Comparison of ENCODE assay signal across 8 mouse cellular contexts in the genomic region with DNA sequence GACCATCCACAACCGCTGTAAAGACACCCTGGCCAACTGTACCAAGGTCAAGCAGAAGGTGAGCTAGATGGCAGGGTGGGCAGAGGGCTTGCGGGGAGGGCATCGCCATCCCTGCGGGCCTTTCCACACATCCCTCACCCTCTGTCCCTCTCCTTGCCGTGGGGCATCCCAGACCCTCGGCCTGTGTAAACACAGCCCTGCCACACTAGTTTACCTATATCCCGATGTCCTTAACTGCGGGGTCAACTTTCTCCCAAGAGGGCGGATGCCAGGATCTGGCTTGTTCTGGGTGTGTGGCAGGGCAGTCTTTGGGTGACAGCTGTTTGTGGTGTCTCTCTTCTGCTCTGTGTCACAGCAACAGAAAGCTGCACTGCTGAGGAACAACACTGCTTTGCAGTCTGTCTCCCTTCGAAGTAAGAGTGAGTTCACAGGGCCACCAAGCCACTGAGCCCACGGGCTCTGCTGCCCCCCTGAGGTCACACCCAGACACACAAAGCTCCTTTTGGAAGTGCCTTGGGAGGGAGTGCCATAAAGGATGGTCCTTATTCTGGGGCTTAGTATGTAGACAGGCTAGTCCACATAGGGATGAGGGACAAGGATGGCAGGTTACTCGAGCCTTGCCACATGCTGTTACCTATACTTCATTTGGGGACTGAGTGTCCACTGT. TPM values are rescaled to one million over a fixed set of nuclear protein-coding genes. Genes with fewer than 3 reads are reported as not detected.
DNase-seq lines count a peak whose midpoint lies in the region; ATAC-seq and TF ChIP-seq lines count a peak whose summit lies in the region.

No protein-coding gene starts in this region.

- H3K4me3 ChIP-seq in limb, embryonic 13.5 days = no peak overlapping the region
- no peak overlapping the region for H3K4me3 ChIP-seq in limb, embryonic 10.5 days
- H3K4me3 ChIP-seq in cortical plate, adult 2 months (ENCODE audit: insufficient read depth, low read length) = peak overlapping the region; percentile 85
- H3K4me3 ChIP-seq in myocyte = no peak overlapping the region
- H3K4me3 ChIP-seq in forebrain, embryonic 12.5 days (replicated peaks) = no peak overlapping the region

- H3K79me2 ChIP-seq in myocyte (ENCODE audit: control insufficient read depth, insufficient read depth) = peaks cover 72% of the 10 kb centered on the region

- no peak overlapping the region for H3K9ac ChIP-seq in limb, embryonic 13.5 days
- no peak overlapping the region for H3K9ac ChIP-seq in forebrain, embryonic 12.5 days

- peak overlapping the region; percentile 15; the same call in 1 of the 2 replicates for H3K27ac ChIP-seq in limb, embryonic 13.5 days
- no peak overlapping the region for H3K27ac ChIP-seq in limb, embryonic 10.5 days
- H3K27ac ChIP-seq in cortical plate, adult 2 months (ENCODE audit: insufficient read depth, low read length) = no peak overlapping the region
- no peak overlapping the region for H3K27ac ChIP-seq in forebrain, embryonic 12.5 days

- no peak for ATAC-seq in limb, embryonic 13.5 days (ENCODE audit: low FRiP score, low read depth)
- ATAC-seq in forebrain, embryonic 12.5 days (ENCODE audit: low FRiP score) = no peak

- no peak overlapping the region for H3ac ChIP-seq in myocyte (ENCODE audit: control insufficient read depth, insufficient read length)

- TF ChIP-seq POLR2A in cortical plate, adult 2 months (IDR thresholded peaks at IDR 0.05; ENCODE audit: extremely low read depth, insufficient read depth, low read length) = no peak; the same call in 1 of the 2 replicates
- TF ChIP-seq POLR2A in myocyte (IDR thresholded peaks at IDR 0.05; ENCODE audit: insufficient read length, low read depth) = peak; percentile 39

- H3K9me3 ChIP-seq in limb, embryonic 13.5 days = no peaks in the 10 kb centered on the region
- H3K9me3 ChIP-seq in limb, embryonic 10.5 days (replicated peaks) = no peaks in the 10 kb centered on the region
- no peaks in the 10 kb centered on the region for H3K9me3 ChIP-seq in forebrain, embryonic 12.5 days

- H3K4me1 ChIP-seq in limb, embryonic 13.5 days = peaks cover 10% of the 10 kb centered on the region; the same call in 1 of the 2 replicates
- H3K4me1 ChIP-seq in limb, embryonic 10.5 days = peaks cover 11% of the 10 kb centered on the region
- H3K4me1 ChIP-seq in cortical plate, adult 2 months (ENCODE audit: control insufficient read depth, insufficient read depth, low read length) = peaks cover 11% of the 10 kb centered on the region
- peaks cover 8% of the 10 kb centered on the region for H3K4me1 ChIP-seq in forebrain, embryonic 12.5 days

- TF ChIP-seq CTCF in cortical plate, adult 2 months (IDR thresholded peaks at IDR 0.05; ENCODE audit: extremely low read depth, insufficient read depth, low read length) = peak; percentile 65

- no peak overlapping the region for H3K4me2 ChIP-seq in limb, embryonic 13.5 days (replicated peaks)
- H3K4me2 ChIP-seq in myocyte (ENCODE audit: low read depth) = peak overlapping the region; percentile 62
- H3K4me2 ChIP-seq in forebrain, embryonic 12.5 days = no peak overlapping the region

- peak; percentile 57 for DNase-seq in cerebellum, postnatal 10 days
- no peak for DNase-seq in cerebellum, postnatal 4 days (ENCODE audit: low spot score in 2 of 2)
- DNase-seq in limb, embryonic 10.5 days (ENCODE audit: low spot score) = no peak
- DNase-seq in urinary bladder, postnatal 10 days (ENCODE audit: low spot score) = no peak

- H3K36me3 ChIP-seq in limb, embryonic 13.5 days = peaks cover 90% of the 10 kb centered on the region
- peaks cover 100% of the 10 kb centered on the region for H3K36me3 ChIP-seq in limb, embryonic 10.5 days
- peaks cover 69% of the 10 kb centered on the region for H3K36me3 ChIP-seq in myocyte (ENCODE audit: control insufficient read depth, insufficient read depth)
- peaks cover 86% of the 10 kb centered on the region for H3K36me3 ChIP-seq in forebrain, embryonic 12.5 days (replicated peaks)

- no peaks in the 10 kb centered on the region for H3K27me3 ChIP-seq in limb, embryonic 13.5 days
- H3K27me3 ChIP-seq in limb, embryonic 10.5 days (ENCODE audit: low read depth, poor library complexity, severe bottlenecking) = no peaks in the 10 kb centered on the region
- no peaks in the 10 kb centered on the region for H3K27me3 ChIP-seq in myocyte (ENCODE audit: control insufficient read depth, insufficient read depth, insufficient read length)
- no peaks in the 10 kb centered on the region for H3K27me3 ChIP-seq in forebrain, embryonic 12.5 days

- 77% methylated on average over 12 of the region's 12 CpGs for whole genome bisulfite sequencing in limb, embryonic 13.5 days
- WGBS in limb, embryonic 10.5 days = 83% methylated on average over 12 of the region's 12 CpGs
- 83% methylated on average over 12 of the region's 12 CpGs for WGBS in forebrain, embryonic 12.5 days

TF ChIP-seq in myocyte, 11 proteins besides CTCF, POLR2A, EP300 and RAD21:
- TF ChIP-seq REST (IDR thresholded peaks at IDR 0.05; ENCODE audit: insufficient read depth, insufficient read length) (no peak), POLR2AphosphoS2 (IDR thresholded peaks at IDR 0.05; ENCODE audit: insufficient read length, low read depth) (peak; percentile 69), MAX (IDR thresholded peaks at IDR 0.05; ENCODE audit: low read depth) (no peak), E2F4 (IDR thresholded peaks at IDR 0.05; ENCODE audit: insufficient read depth) (no peak), MYOD1 (IDR thresholded peaks at IDR 0.05; ENCODE audit: control insufficient read depth in 1 of 3, insufficient read length in 2 of 3, low read depth in 2 of 3) (peak; percentile 39 to 88 (median 73)), USF1 (IDR thresholded peaks at IDR 0.05; ENCODE audit: low read depth) (no peak), MYOG (IDR thresholded peaks at IDR 0.05; ENCODE audit: control insufficient read depth in 1 of 3, insufficient read depth in 1 of 3, insufficient read length in 2 of 3, low read depth in 2 of 3) (peak; percentile 71 to 93 (median 90)), CEBPB (IDR thresholded peaks at IDR 0.05; ENCODE audit: insufficient read depth, poor library complexity, severe bottlenecking) (no peak), SRF (IDR thresholded peaks at IDR 0.05; ENCODE audit: control insufficient read depth, insufficient read length, low read depth) (peak; percentile 16), TCF3 (IDR thresholded peaks at IDR 0.05; ENCODE audit: insufficient read length, low read depth) (no peak), TCF12 (IDR thresholded peaks at IDR 0.05; ENCODE audit: insufficient read depth, poor library complexity, severe bottlenecking) (peak; percentile 59)

RNA-seq across cellular contexts. Expression of gene Rxfp4, which starts 20.9 kb away (rescaled TPM):
- polyA plus RNA-seq in limb, embryonic 13.5 days (2015; fragmentation: Nextera tagmentation; extraction: Ambion mirVana) = not detected in 2 replicates
- polyA plus RNA-seq in limb, embryonic 10.5 days (2016; fragmentation: Nextera tagmentation; extraction: Ambion mirVana) = not detected in 2 replicates
- polyA plus RNA-seq in cortical plate, adult 2 months (2012; rRNA removed) = not detected in 2 replicates
- not detected for polyA plus RNA-seq in myocyte (2012; fragmentation: generic; extraction: Trizol)
- polyA plus RNA-seq in forebrain, embryonic 12.5 days (2016; fragmentation: Nextera tagmentation; extraction: Ambion mirVana) = not detected in 2 replicates

RNA-seq across cellular contexts. Expression of gene Arhgef2, which starts 26.3 kb away (rescaled TPM):
- polyA plus RNA-seq in limb, embryonic 13.5 days (2015; fragmentation: Nextera tagmentation; extraction: Ambion mirVana) = 105 and 107 TPM in 2 replicates
- 103 and 119 TPM in 2 replicates for polyA plus RNA-seq in limb, embryonic 10.5 days (2016; fragmentation: Nextera tagmentation; extraction: Ambion mirVana)
- 220 and 224 TPM in 2 replicates for polyA plus RNA-seq in cortical plate, adult 2 months (2012; rRNA removed)
- 361 TPM for polyA plus RNA-seq in myocyte (2012; fragmentation: generic; extraction: Trizol)
- 146 and 147 TPM in 2 replicates for polyA plus RNA-seq in forebrain, embryonic 12.5 days (2016; fragmentation: Nextera tagmentation; extraction: Ambion mirVana)

RNA-seq across cellular contexts. Expression of gene Khdc4, which starts 53.5 kb away (rescaled TPM):
- polyA plus RNA-seq in limb, embryonic 13.5 days (2015; fragmentation: Nextera tagmentation; extraction: Ambion mirVana) = 106 TPM in 2 replicates
- polyA plus RNA-seq in limb, embryonic 10.5 days (2016; fragmentation: Nextera tagmentation; extraction: Ambion mirVana) = 103 and 111 TPM in 2 replicates
- polyA plus RNA-seq in cortical plate, adult 2 months (2012; rRNA removed) = 70.5 and 75.6 TPM in 2 replicates
- polyA plus RNA-seq in myocyte (2012; fragmentation: generic; extraction: Trizol) = 17.2 TPM
- 117 and 118 TPM in 2 replicates for polyA plus RNA-seq in forebrain, embryonic 12.5 days (2016; fragmentation: Nextera tagmentation; extraction: Ambion mirVana)

RNA-seq across cellular contexts. Expression of gene Ssr2, which starts 56.4 kb away (rescaled TPM):
- 294 and 306 TPM in 2 replicates for polyA plus RNA-seq in limb, embryonic 13.5 days (2015; fragmentation: Nextera tagmentation; extraction: Ambion mirVana)
- polyA plus RNA-seq in limb, embryonic 10.5 days (2016; fragmentation: Nextera tagmentation; extraction: Ambion mirVana) = 199 and 202 TPM in 2 replicates
- polyA plus RNA-seq in cortical plate, adult 2 months (2012; rRNA removed) = 120 and 126 TPM in 2 replicates
- polyA plus RNA-seq in myocyte (2012; fragmentation: generic; extraction: Trizol) = 294 TPM
- 118 and 135 TPM in 2 replicates for polyA plus RNA-seq in forebrain, embryonic 12.5 days (2016; fragmentation: Nextera tagmentation; extraction: Ambion mirVana)

Comparison
In these comparisons a context has a peak if more than half of its experiments do, and no peak if none do; other contexts are left out.
1. DNase-seq: peak in cerebellum, postnatal 10 days (2 of 2); none in cerebellum, postnatal 4 days (0 of 2), limb, embryonic 10.5 days (single experiment) and urinary bladder, postnatal 10 days (single experiment).